Mouse (Mus musculus): ENCODE results near the gene Cxcl16. TPM values are rescaled to one million over a fixed set of nuclear protein-coding genes. Genes with fewer than 3 reads are reported as not detected.
A peak's percentile ranks its signal among the peaks of the same experiment; 100 is the strongest.

Cxcl16 gene
- polyA plus RNA-seq (2014; fragmentation: Nextera tagmentation; extraction: Ambion mirVana): 4.9 and 5.8 TPM in 2 replicates

DNA sequence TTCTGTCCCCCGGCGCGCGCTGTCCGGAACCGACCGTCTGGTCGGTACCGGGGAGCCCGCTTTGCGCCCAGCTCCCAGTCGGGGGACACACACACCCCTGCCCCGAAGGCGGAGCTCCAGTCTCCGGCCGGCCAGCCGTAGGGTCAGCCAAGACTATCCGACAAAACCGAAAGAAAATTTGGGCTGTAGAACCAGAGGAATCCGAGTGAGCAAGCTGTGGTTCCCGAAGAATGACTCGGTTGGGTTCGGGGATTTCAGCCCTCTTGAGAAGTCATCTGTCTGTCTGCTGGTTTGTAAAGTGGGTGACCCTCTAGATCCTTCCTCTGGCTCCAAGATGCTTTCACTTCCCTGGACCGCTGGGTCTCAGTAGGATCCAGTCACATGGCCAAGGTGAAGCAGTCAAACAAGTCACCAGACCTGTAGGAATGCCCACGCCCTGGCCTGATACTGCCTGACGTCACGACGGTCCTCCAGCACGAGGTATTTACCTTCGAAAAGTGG is at the start of gene Cxcl16:
Gene Cxcl16, minus strand, starts transcription at position 384 of the 501 bp plus-strand sequence.
- Histone ChIP-seq H3K9ac (peak within 1 kb of the TSS; percentile 64), H3K4me1 (ENCODE audit: insufficient read depth) (peaks cover 8% of the 10 kb centered on the region; the same call in 1 of the 2 replicates), H3K9me3 (ENCODE audit: low read depth, low read length) (no peaks in the 10 kb centered on the region), H3K27ac (ENCODE audit: low read depth) (no peak within 1 kb of the TSS), H3K27me3 (ENCODE audit: insufficient read depth, low read length) (peaks cover 19% of the 10 kb centered on the region), H3K36me3 (ENCODE audit: insufficient read depth) (no peaks in the 10 kb centered on the region), H3K4me3 (ENCODE audit: low read depth, low read length) (peak within 1 kb of the TSS; percentile 63), H3K4me2 (peak within 1 kb of the TSS; percentile 98)
- no peak for TF ChIP-seq CTCF (IDR thresholded peaks at IDR 0.05; ENCODE audit: low read depth)
- WGBS: 4% methylated on average over 30 of the region's 30 CpGs
- peak; percentile 64; the same call in 1 of the 2 replicates for ATAC-seq (ENCODE audit: insufficient read depth)
- peak; percentile 69 for DNase-seq

DNA sequence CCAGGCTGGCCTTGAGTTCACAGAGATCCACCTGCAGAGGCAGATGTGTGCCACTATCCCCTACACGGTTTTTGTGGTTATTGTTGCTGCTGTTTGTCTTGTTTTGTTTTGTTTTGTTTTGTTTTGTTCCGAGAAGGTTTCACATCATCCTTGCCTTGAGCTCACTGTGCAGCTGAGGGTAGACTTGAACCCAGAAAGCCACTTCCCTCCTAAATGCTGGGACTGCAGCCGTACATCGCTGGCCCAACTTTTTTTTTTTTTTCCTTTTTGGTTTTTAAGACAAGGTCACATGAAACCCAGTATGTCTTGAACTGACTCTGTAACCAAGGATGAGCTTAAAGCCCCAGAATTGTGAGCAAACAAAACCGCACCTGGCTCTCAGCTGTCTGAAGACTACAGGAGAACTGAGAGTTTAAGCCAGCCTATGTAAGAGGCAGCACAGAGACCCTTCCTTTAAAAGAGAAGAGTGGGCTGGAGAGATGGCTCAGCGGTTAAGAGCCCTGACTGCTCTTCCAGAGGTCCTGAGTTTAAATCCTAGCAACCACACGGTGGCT is 47.3 kb upstream of the Cxcl16 start:
- no peak for ATAC-seq (ENCODE audit: insufficient read depth)
- no peaks in the 10 kb centered on the region for H3K36me3 ChIP-seq (ENCODE audit: insufficient read depth)

DNA sequence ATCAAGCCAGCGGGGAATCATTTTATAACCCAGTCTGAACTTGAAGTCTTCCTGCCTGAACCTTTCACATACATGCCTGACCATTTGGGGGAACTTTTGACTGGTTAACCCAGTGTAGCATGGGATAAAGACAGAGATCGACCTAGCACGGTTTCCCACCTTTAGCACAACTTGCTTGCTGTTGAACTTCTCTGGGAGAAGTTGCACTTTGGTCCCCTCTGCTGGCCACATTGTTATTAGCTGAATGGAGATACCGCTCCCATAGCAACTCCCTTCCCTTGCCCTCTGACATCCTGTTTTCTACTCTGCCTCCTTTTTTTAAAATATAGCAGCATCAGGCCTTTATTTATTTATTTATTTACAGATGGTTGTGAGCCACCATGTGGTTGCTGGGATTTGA is 46.6 kb upstream of the Cxcl16 start:
- no peaks in the 10 kb centered on the region for H3K36me3 ChIP-seq (ENCODE audit: insufficient read depth)
- no peaks in the 10 kb centered on the region for H3K27me3 ChIP-seq (ENCODE audit: insufficient read depth, low read length)
- ATAC-seq (ENCODE audit: insufficient read depth) (peak; percentile 44; the same call in 1 of the 2 replicates), DNase-seq (peak; percentile 90)
- H3K4me1 ChIP-seq (ENCODE audit: insufficient read depth): no peaks in the 10 kb centered on the region
- TF ChIP-seq CTCF (IDR thresholded peaks at IDR 0.05; ENCODE audit: low read depth): peak; percentile 79
- H3K4me2 ChIP-seq: no peak overlapping the region
- WGBS: 18% methylated on average over 4 of the region's 4 CpGs
- H3K9ac ChIP-seq: no peak overlapping the region
- H3K9me3 ChIP-seq (ENCODE audit: low read depth, low read length): no peaks in the 10 kb centered on the region
- H3K27ac ChIP-seq (ENCODE audit: low read depth): no peak overlapping the region
- no peak overlapping the region for H3K4me3 ChIP-seq (ENCODE audit: low read depth, low read length)

More for the DNA sequence above, 47.3 kb upstream of the Cxcl16 start:
- Histone ChIP-seq H3K4me1 (ENCODE audit: insufficient read depth) (no peaks in the 10 kb centered on the region), H3K9ac (no peak overlapping the region), H3K27ac (ENCODE audit: low read depth) (no peak overlapping the region), H3K9me3 (ENCODE audit: low read depth, low read length) (no peaks in the 10 kb centered on the region), H3K4me2 (no peak overlapping the region), H3K27me3 (ENCODE audit: insufficient read depth, low read length) (no peaks in the 10 kb centered on the region), H3K4me3 (ENCODE audit: low read depth, low read length) (no peak overlapping the region)
- WGBS: 65% methylated on average over 7 of the region's 7 CpGs
- no peak for DNase-seq
- TF ChIP-seq CTCF (IDR thresholded peaks at IDR 0.05; ENCODE audit: low read depth): no peak

DNA sequence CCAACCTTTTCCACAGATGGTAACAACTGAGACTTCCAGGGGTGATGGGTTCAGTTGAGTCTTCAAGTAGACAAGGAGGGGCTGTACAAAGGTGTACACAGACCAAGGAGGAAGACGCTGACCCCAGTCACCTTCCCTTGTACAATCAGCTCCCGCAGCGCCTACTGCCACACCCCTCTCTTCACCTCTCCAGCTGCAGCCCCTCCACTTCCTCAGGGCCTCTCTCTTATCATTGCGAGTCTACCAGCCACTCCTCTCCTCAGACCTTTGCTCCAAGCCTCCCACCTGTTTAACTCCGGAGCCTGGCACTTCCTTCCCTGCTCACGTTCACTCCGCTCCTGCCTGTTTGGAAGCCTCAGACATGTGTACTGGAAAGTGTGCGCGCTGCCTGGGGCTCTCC is 45.2 kb upstream of the Cxcl16 start, which contains the start of gene Tm4sf5:
Gene Tm4sf5, plus strand, starts transcription at position 275 of the 400 bp plus-strand sequence.
- no peak within 1 kb of the TSS for H3K4me3 ChIP-seq (ENCODE audit: low read depth, low read length)
- ATAC-seq (ENCODE audit: insufficient read depth) (no peak), DNase-seq (no peak)
- H3K9me3 ChIP-seq (ENCODE audit: low read depth, low read length): no peaks in the 10 kb centered on the region
- H3K9ac ChIP-seq: no peak within 1 kb of the TSS
- no peak within 1 kb of the TSS for H3K27ac ChIP-seq (ENCODE audit: low read depth)
- H3K27me3 ChIP-seq (ENCODE audit: insufficient read depth, low read length): no peaks in the 10 kb centered on the region
- 44% methylated on average over 9 of the region's 9 CpGs for WGBS
- H3K36me3 ChIP-seq (ENCODE audit: insufficient read depth): no peaks in the 10 kb centered on the region
- TF ChIP-seq CTCF (IDR thresholded peaks at IDR 0.05; ENCODE audit: low read depth): no peak
- no peaks in the 10 kb centered on the region for H3K4me1 ChIP-seq (ENCODE audit: insufficient read depth)
- H3K4me2 ChIP-seq: no peak within 1 kb of the TSS

DNA sequence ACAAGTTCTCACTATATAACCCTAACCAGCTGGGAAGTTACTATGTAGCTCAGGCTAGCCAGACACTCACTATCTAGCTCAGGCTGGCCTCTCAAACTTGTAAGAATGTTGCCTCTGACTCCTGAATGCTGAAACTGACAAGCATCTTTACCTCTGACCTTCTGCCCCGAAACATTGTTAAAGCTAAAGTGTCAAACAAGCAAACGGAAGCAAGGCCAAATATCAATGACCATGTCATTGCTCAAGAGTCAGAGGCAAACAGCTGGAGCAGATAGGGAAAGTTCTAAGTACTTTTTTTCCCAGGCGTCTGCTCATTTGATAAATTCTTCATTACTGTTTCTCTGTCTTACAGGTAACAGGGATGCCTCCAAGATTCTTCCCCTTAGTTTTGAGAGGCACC is 42.2 kb upstream of the Cxcl16 start:
- Histone ChIP-seq H3K9ac (no peak overlapping the region), H3K4me2 (no peak overlapping the region), H3K4me3 (ENCODE audit: low read depth, low read length) (no peak overlapping the region), H3K9me3 (ENCODE audit: low read depth, low read length) (no peaks in the 10 kb centered on the region), H3K36me3 (ENCODE audit: insufficient read depth) (no peaks in the 10 kb centered on the region), H3K27me3 (ENCODE audit: insufficient read depth, low read length) (no peaks in the 10 kb centered on the region), H3K4me1 (ENCODE audit: insufficient read depth) (no peaks in the 10 kb centered on the region), H3K27ac (ENCODE audit: low read depth) (no peak overlapping the region)
- ATAC-seq (ENCODE audit: insufficient read depth): no peak
- no peak for TF ChIP-seq CTCF (IDR thresholded peaks at IDR 0.05; ENCODE audit: low read depth)
- 44% methylated on average over 3 of the region's 3 CpGs for WGBS
- no peak for DNase-seq

DNA sequence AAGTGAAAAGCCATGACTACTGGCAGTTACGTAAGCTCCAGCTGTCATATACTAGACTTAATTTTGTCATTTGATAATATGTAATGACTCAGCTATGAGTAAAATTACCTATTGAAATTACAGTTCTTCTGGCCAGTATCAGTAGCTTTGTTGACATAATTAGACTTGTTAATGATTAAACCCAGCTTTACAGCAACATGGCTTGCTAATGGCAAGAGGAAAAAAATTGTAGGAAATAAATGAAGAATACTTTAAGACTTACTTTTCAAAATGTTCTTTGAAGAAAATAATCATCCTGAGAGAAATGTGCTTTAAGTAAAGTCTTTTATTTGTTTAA is 40.7 kb upstream of the Cxcl16 start:
- Histone ChIP-seq H3K36me3 (ENCODE audit: insufficient read depth) (no peaks in the 10 kb centered on the region), H3K9me3 (ENCODE audit: low read depth, low read length) (no peaks in the 10 kb centered on the region), H3K27ac (ENCODE audit: low read depth) (no peak overlapping the region), H3K4me1 (ENCODE audit: insufficient read depth) (no peaks in the 10 kb centered on the region), H3K4me2 (no peak overlapping the region), H3K4me3 (ENCODE audit: low read depth, low read length) (no peak overlapping the region), H3K9ac (no peak overlapping the region), H3K27me3 (ENCODE audit: insufficient read depth, low read length) (no peaks in the 10 kb centered on the region)
- DNase-seq: no peak
- no peak for ATAC-seq (ENCODE audit: insufficient read depth)
- no peak for TF ChIP-seq CTCF (IDR thresholded peaks at IDR 0.05; ENCODE audit: low read depth)
- WGBS: 66% methylated on average over 1 of the region's 1 CpGs

DNA sequence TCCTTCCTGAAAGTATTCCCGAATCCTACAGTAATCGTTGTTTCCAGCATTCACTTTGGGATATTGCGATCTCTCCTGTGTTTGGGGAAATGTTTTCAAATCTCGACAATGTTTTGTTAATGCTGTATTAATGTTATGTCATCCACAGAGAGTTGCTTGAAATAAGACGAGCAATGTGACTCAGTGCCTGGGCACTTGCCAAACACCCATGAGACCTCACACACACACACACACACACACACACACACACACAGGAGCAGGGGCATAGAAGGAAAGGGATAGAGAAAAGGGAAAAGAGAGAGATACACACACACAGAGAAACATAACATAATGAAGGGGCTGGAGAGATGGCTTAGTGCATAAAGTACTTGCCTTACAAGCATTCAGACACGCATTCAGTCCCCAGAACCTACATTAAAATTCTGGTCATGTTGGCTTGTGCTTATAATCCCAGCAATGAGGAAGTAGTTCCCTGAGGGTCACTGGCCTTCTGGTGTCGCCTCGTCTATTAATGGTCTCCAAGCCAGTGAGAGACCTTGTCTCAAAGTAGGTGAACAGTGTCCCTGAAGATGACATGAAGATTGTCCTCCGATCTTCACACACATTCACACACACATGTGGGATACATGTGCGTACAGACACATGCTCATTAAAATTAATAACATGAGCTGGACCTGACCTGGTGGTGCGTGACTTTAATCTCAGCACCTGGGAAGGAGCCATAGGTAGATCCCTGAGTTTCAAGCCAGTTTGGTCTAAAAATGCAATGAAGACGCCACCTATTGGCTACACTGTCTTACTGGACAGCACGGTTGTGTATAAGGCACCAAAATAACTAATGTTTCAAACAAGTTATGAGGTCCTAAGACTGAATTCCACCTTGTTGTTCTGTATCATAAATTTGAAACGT is 40.0 kb upstream of the Cxcl16 start:
- no peak overlapping the region for H3K4me2 ChIP-seq
- DNase-seq (peak; percentile 52), ATAC-seq (ENCODE audit: insufficient read depth) (no peak)
- H3K4me3 ChIP-seq (ENCODE audit: low read depth, low read length): no peak overlapping the region
- H3K36me3 ChIP-seq (ENCODE audit: insufficient read depth): no peaks in the 10 kb centered on the region
- H3K4me1 ChIP-seq (ENCODE audit: insufficient read depth): no peaks in the 10 kb centered on the region
- TF ChIP-seq CTCF (IDR thresholded peaks at IDR 0.05; ENCODE audit: low read depth): peak; percentile 51
- no peaks in the 10 kb centered on the region for H3K9me3 ChIP-seq (ENCODE audit: low read depth, low read length)
- H3K27me3 ChIP-seq (ENCODE audit: insufficient read depth, low read length): no peaks in the 10 kb centered on the region
- no peak overlapping the region for H3K27ac ChIP-seq (ENCODE audit: low read depth)
- WGBS: 65% methylated on average over 14 of the region's 14 CpGs
- no peak overlapping the region for H3K9ac ChIP-seq
